Mouse (Mus musculus): ENCODE data around the gene Cbr3. TPM values are rescaled to one million over a fixed set of nuclear protein-coding genes. Genes with fewer than 3 reads are reported as not detected.
A peak's percentile ranks its signal among the peaks of the same experiment; 100 is the strongest.
"Not testable (repeated sequence)": the region's sequence is repeated elsewhere in the genome, so short reads cannot be mapped to it uniquely, and the experiment has no call there.

The Cbr3 gene
- total RNA-seq (2017): 1.2 and 2.1 TPM in 2 replicates

GRCm38 (mm10) chr16:93682689-93683507 lies at the start of gene Cbr3:
Gene Cbr3 (plus strand): TSS chr16:93683215.
- peak; percentile 60 for ATAC-seq (ENCODE audit: extremely low read depth, insufficient number of reproducible peaks, low FRiP score, poor library complexity, severe bottlenecking)

DNA sequence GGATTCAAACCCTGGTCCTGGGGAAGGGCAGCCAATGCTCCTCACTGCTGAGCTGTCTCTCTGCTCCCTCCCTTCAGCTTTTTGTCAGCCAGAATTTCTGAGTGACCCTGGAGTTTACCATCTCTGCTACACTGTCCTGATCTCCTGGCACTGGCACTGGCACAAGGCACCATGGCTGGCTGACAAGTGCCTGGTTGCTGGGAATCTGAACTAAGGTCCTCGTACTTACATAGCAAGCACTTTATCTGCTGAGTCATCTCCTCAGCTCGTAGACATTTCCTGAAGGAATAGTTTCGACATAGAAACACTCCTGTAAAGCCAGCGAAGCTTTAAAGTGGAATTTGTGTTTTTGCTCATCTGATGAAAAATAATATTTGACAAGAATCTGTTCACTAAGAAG lies 39.0 kb upstream of the Cbr3 start:
- no peak for ATAC-seq (ENCODE audit: extremely low read depth, insufficient number of reproducible peaks, low FRiP score, poor library complexity, severe bottlenecking)

DNA sequence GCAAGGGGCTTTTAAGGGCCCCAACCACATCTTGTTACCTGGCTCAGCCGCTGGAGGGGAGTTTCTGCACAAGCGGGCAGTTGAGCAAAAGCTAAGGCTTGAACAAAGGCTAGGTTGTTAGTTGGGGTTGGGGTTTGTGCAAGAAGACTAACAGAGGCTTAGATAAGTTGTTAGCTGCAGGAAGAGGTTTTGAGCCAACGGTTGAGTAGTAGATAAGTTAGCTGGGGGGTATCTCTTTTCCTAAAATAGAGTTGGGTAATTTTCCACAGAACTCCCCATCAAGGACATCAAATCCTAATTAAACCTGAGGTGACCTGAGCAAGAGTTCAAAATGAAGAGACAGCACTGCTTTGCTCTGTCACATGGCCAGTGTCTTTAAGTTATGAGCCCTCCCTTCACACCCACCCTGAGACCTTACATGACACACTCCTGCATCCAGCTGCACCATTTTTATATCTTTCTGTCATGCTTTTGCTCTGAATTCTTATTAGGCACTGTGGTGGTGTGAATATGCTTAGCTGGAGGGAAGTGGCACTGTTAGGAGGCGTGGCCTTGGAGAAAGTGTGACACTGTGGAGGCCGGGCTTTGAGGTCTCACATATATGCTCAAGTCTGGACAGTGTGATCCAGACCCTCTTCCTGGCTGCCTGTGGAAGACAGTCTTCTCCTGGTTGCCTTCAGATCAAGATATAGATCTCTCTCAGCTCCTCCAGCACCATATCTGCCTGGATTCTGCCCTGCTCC lies 34.4 kb upstream of the Cbr3 start:
- ATAC-seq (ENCODE audit: extremely low read depth, insufficient number of reproducible peaks, low FRiP score, poor library complexity, severe bottlenecking): no peak

GRCm38 (mm10) chr16:93667976-93668375 lies 15.0 kb upstream of the Cbr3 start:
- no peak for ATAC-seq (ENCODE audit: extremely low read depth, insufficient number of reproducible peaks, low FRiP score, poor library complexity, severe bottlenecking)

- no peak for ATAC-seq (ENCODE audit: extremely low read depth, insufficient number of reproducible peaks, low FRiP score, poor library complexity, severe bottlenecking)
Observed at GRCm38 (mm10) chr16:93669521-93669920, 13.5 kb upstream of the Cbr3 start.

GRCm38 (mm10) chr16:93670466-93670865 lies 12.5 kb upstream of the Cbr3 start:
- ATAC-seq (ENCODE audit: extremely low read depth, insufficient number of reproducible peaks, low FRiP score, poor library complexity, severe bottlenecking): not testable (repeated sequence)

- no peak for ATAC-seq (ENCODE audit: extremely low read depth, insufficient number of reproducible peaks, low FRiP score, poor library complexity, severe bottlenecking)
Observed at GRCm38 (mm10) chr16:93671064-93671463, 12.0 kb upstream of the Cbr3 start.

DNA sequence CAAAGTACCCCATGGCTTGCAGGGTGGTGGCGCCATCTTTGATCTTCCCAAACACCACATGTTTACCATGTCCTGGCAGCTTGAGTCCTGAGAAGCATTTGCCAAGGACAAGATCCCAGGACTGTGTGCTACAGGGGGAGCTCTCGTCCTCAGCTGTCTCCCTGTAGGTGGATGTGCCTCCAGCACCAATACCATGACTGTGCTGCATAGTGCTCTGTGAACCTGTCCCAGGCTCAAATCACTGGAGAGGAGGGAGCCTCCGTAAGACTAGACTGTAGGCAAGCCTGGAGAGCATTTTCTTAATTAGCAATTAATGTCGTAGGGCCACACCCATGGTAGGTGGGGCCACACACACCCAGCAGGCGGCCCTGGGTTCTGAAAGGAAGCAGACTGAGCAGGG lies 6.6 kb upstream of the Cbr3 start:
- ATAC-seq (ENCODE audit: extremely low read depth, insufficient number of reproducible peaks, low FRiP score, poor library complexity, severe bottlenecking): no peak

DNA sequence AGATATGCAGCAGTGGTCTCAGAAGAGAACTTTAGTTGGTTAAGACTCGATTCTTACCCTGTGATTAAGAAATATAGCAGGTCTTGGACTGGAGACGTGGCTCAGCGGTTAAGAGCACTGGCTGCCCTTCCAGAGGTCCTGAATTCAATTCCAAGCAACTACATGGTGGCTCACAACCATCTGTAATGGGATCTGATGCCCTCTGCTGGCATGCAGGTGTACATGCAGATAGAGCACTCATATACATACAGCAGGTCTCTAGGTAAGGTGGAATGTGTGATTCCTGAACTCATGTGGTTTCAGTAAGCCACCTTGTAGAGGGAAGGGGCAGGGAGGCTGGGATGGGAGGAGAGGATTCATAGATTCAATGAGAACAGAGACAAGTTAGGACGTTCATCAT lies 4.8 kb upstream of the Cbr3 start:
- ATAC-seq (ENCODE audit: extremely low read depth, insufficient number of reproducible peaks, low FRiP score, poor library complexity, severe bottlenecking): no peak

GRCm38 (mm10) chr16:93679165-93679564 lies 3.9 kb upstream of the Cbr3 start:
- no peak for ATAC-seq (ENCODE audit: extremely low read depth, insufficient number of reproducible peaks, low FRiP score, poor library complexity, severe bottlenecking)

GRCm38 (mm10) chr16:93682156-93682688 lies 793 bp upstream of the Cbr3 start:
- no peak for ATAC-seq (ENCODE audit: extremely low read depth, insufficient number of reproducible peaks, low FRiP score, poor library complexity, severe bottlenecking)

DNA sequence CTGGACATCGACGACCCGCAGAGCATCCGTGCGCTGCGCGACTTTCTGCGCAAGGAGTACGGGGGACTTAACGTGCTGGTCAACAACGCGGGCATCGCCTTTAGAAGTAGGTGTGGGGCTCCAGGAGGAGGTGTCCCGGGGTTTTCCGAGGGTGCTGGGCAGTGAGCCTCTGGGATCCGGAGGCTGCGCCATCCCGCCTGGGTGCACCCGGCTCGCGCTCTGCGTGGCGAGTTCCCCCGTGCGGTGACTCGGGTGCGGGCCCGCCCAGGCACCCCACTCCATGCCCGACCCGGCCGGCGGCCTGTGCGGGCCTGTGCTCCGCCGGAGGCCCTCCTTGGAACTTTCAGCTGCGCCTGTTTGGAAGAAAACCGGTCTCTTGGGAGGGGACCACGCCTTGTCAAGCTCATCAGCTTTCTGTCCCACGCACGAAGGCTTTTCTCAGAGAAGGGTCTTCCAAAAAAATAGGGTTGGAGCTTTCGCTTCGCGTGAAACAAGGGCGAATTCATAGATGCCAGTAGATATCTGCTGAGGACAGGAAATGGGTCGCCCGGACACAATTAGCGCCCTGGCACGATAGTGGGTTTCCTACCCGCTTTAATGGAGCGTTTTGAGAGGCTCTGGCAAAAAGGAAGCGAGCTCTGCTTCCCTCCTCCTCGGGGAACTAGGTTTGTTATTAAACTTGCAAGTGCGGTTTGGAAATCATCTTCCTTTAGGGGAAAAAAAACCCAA lies 657 bp downstream of the Cbr3 start:
- no peak for ATAC-seq (ENCODE audit: extremely low read depth, insufficient number of reproducible peaks, low FRiP score, poor library complexity, severe bottlenecking)

GRCm38 (mm10) chr16:93684441-93684840 lies 1.4 kb downstream of the Cbr3 start:
- ATAC-seq (ENCODE audit: extremely low read depth, insufficient number of reproducible peaks, low FRiP score, poor library complexity, severe bottlenecking): no peak

- not testable (repeated sequence) for ATAC-seq (ENCODE audit: extremely low read depth, insufficient number of reproducible peaks, low FRiP score, poor library complexity, severe bottlenecking)
Observed at GRCm38 (mm10) chr16:93685783-93686182, 2.8 kb downstream of the Cbr3 start.

DNA sequence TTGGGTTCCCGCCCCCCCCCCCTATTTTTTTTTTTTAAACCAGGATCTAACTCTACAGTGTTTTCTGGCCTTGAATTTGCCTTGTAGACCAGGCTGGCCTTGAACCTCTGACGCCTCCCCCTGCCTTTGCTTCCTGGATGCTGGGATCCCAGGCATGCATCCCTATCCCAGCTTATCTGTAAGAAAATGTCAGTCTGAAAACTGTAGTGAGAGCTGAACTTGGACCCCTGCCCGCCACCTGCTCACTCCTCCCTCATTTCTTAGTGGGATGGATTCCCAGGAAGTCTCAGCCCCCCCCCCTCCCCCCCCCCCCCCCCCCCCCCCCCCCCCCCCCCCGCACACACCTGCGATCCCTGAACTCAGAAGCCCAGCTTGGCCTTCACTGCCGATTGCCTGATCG lies 3.4 kb downstream of the Cbr3 start:
- ATAC-seq (ENCODE audit: extremely low read depth, insufficient number of reproducible peaks, low FRiP score, poor library complexity, severe bottlenecking): no peak

GRCm38 (mm10) chr16:93686945-93687344 lies 3.9 kb downstream of the Cbr3 start:
- no peak for ATAC-seq (ENCODE audit: extremely low read depth, insufficient number of reproducible peaks, low FRiP score, poor library complexity, severe bottlenecking)

- 0 out of 2 replicates have a peak, but pooled peaks have one; percentile 16 for ATAC-seq (ENCODE audit: extremely low read depth, insufficient number of reproducible peaks, low FRiP score, poor library complexity, severe bottlenecking)
Observed at GRCm38 (mm10) chr16:93691206-93691841, 8.3 kb downstream of the Cbr3 start.

DNA sequence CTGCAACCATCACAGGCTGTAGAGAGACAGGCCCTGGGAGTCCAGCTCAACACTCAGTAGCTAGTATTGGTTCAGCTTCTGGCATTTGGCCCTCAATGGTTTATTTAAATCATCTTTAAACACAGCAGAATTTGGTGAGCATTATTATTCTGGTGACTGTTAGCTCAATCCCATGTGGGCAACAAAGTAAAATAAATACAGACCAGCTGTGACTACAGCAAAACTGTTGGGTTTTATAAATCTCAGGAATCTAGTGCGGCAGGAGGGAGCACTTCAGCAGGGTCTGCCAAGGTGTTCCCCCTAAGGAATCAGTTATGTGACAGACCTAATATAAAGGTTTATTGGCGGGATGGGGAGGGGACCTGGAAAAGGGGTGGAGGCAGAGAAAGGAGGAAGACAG lies 9.7 kb downstream of the Cbr3 start:
- ATAC-seq (ENCODE audit: extremely low read depth, insufficient number of reproducible peaks, low FRiP score, poor library complexity, severe bottlenecking): no peak

DNA sequence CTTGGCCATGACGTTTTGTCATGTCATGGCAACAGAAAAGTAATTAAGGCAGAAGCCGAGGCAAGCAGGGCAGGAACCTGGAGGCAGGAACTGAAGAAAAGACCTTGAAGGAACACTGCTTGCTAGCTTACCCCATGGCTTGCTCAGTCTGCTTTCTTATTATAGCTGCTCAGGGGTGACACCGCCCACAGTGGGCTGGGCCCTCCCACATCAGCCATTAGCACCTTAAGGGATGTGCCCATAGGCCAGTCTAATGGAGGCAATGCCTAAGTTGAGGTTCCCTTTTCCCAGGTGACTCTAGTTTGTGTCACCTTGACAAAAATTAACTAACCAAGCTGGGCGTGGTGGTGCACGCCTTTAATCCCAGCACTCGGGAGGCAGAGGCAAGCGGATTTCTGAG lies 24.1 kb downstream of the Cbr3 start:
- ATAC-seq (ENCODE audit: extremely low read depth, insufficient number of reproducible peaks, low FRiP score, poor library complexity, severe bottlenecking): no peak

Data from neutrophil, adult 5-6 weeks (primary cell).